Mouse (Mus musculus) brain, embryonic 14.5 days (tissue): ENCODE measurements around the gene Mthfs.
"Not testable (repeated sequence)": the region's sequence is repeated elsewhere in the genome, so short reads cannot be mapped to it uniquely, and the experiment has no call there.

Experiments used
- CTCF ChIP-seq: fragments of 200-500 bp; IDR thresholded peaks from 2 replicates; pipeline ENCODE4 v1.5.1; 2012; ENCODE audit warnings: inconsistent platforms, mild to moderate bottlenecking, moderate library complexity, borderline replicate concordance; ENCODE audit not compliant: insufficient read depth, insufficient read length; ENCODE audit errors: extremely low read depth
- POLR2A ChIP-seq: fragments of 200-500 bp; IDR thresholded peaks from 2 replicates; pipeline ENCODE4 v1.6.1; 2012; ENCODE audit warnings: mild to moderate bottlenecking, inconsistent platforms, borderline replicate concordance; ENCODE audit not compliant: poor library complexity, insufficient read depth, insufficient read length, severe bottlenecking; ENCODE audit errors: extremely low read depth

DNA sequence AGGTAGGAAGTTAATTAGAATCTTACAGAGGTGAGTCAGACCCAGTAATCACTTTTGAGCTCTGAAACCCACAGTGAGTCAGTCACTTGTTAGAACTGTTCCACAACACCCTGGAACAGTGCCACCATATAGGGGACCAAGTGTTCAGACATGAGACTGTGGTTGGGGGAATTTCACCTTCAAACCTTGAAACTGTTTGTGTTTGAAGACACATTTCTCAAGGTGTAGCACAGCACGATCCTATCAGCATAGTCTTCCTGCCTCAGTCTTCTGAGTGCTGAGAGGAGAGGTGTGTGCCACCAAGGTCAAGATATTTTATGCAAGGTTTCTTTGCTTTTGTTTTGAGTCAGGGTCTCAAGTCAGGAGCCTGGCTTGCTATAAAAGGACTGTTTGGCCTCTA lies 1.5 kb upstream of the Mthfs start:
- not testable (repeated sequence) for TF ChIP-seq CTCF, POLR2A
